Mouse (Mus musculus): ENCODE data around the gene Tmem91. TPM values are rescaled to one million over a fixed set of nuclear protein-coding genes. Genes with fewer than 3 reads are reported as not detected.
A peak's percentile ranks its signal among the peaks of the same experiment; 100 is the strongest.

Gene Tmem91
- polyA plus RNA-seq, 1 experiment, result 27.4 TPM

GRCm38 (mm10) chr7:25647574-25648123 is 27.3 kb downstream of the Tmem91 start:
- Histone ChIP-seq H3K27ac (ENCODE audit: insufficient read depth, low read length) (no peak overlapping the region), H3K4me1 (ENCODE audit: control insufficient read depth, insufficient read depth, low read length) (peaks cover 30% of the 10 kb centered on the region), H3K27me3 (ENCODE audit: control insufficient read depth, insufficient read depth, low read length) (no peaks in the 10 kb centered on the region), H3K4me3 (replicated peaks; ENCODE audit: insufficient read depth, low read depth, low read length) (no peak overlapping the region)
- no peak for DNase-seq
- TF ChIP-seq POLR2A (IDR thresholded peaks at IDR 0.05; ENCODE audit: borderline replicate concordance, insufficient read depth, low read length), result no peak
- TF ChIP-seq CTCF (IDR thresholded peaks at IDR 0.05; ENCODE audit: borderline replicate concordance, insufficient read depth, low read depth, low read length), result 0 out of 2 replicates have a peak, but pooled peaks have one; percentile 3
- WGBS, result 77% methylated on average over 5 of the region's 5 CpGs

GRCm38 (mm10) chr7:25645074-25645473 is 29.9 kb downstream of the Tmem91 start:
- WGBS, result 12% methylated on average over 14 of the region's 14 CpGs
- H3K27me3 ChIP-seq (ENCODE audit: control insufficient read depth, insufficient read depth, low read length), result no peaks in the 10 kb centered on the region
- H3K4me3 ChIP-seq (replicated peaks; ENCODE audit: insufficient read depth, low read depth, low read length), result no peak overlapping the region
- peak in 1 of 2 experiments; percentile 33 for DNase-seq
- no peak for TF ChIP-seq CTCF (IDR thresholded peaks at IDR 0.05; ENCODE audit: borderline replicate concordance, insufficient read depth, low read depth, low read length)
- no peak for TF ChIP-seq POLR2A (IDR thresholded peaks at IDR 0.05; ENCODE audit: borderline replicate concordance, insufficient read depth, low read length)
- H3K4me1 ChIP-seq (ENCODE audit: control insufficient read depth, insufficient read depth, low read length), result peaks cover 30% of the 10 kb centered on the region
- H3K27ac ChIP-seq (ENCODE audit: insufficient read depth, low read length), result no peak overlapping the region

GRCm38 (mm10) chr7:25644631-25645030 is 30.3 kb downstream of the Tmem91 start:
- Histone ChIP-seq H3K4me1 (ENCODE audit: control insufficient read depth, insufficient read depth, low read length) (peaks cover 35% of the 10 kb centered on the region), H3K4me3 (replicated peaks; ENCODE audit: insufficient read depth, low read depth, low read length) (no peak overlapping the region), H3K27me3 (ENCODE audit: control insufficient read depth, insufficient read depth, low read length) (no peaks in the 10 kb centered on the region), H3K27ac (ENCODE audit: insufficient read depth, low read length) (no peak overlapping the region)
- DNase-seq, result no peak
- WGBS, result 53% methylated on average over 4 of the region's 4 CpGs
- TF ChIP-seq CTCF (IDR thresholded peaks at IDR 0.05; ENCODE audit: borderline replicate concordance, insufficient read depth, low read depth, low read length) (no peak), POLR2A (IDR thresholded peaks at IDR 0.05; ENCODE audit: borderline replicate concordance, insufficient read depth, low read length) (no peak)

- no peak for DNase-seq
- no peak overlapping the region for H3K4me3 ChIP-seq (replicated peaks; ENCODE audit: insufficient read depth, low read depth, low read length)
- peaks cover 40% of the 10 kb centered on the region for H3K4me1 ChIP-seq (ENCODE audit: control insufficient read depth, insufficient read depth, low read length)
- H3K27me3 ChIP-seq (ENCODE audit: control insufficient read depth, insufficient read depth, low read length), result no peaks in the 10 kb centered on the region
- no peak overlapping the region for H3K27ac ChIP-seq (ENCODE audit: insufficient read depth, low read length)
- WGBS, result 49% methylated on average over 10 of the region's 10 CpGs
- TF ChIP-seq CTCF (IDR thresholded peaks at IDR 0.05; ENCODE audit: borderline replicate concordance, insufficient read depth, low read depth, low read length) (no peak), POLR2A (IDR thresholded peaks at IDR 0.05; ENCODE audit: borderline replicate concordance, insufficient read depth, low read length) (no peak)
These were observed 30.8 kb downstream of the Tmem91 start for GRCm38 (mm10) chr7:25644136-25644535.

GRCm38 (mm10) chr7:25639754-25640153 is 35.2 kb downstream of the Tmem91 start:
- WGBS, result 12% methylated on average over 4 of the region's 4 CpGs
- Histone ChIP-seq H3K27me3 (ENCODE audit: control insufficient read depth, insufficient read depth, low read length) (no peaks in the 10 kb centered on the region), H3K4me1 (ENCODE audit: control insufficient read depth, insufficient read depth, low read length) (peaks cover 45% of the 10 kb centered on the region), H3K4me3 (replicated peaks; ENCODE audit: insufficient read depth, low read depth, low read length) (no peak overlapping the region), H3K27ac (ENCODE audit: insufficient read depth, low read length) (peak overlapping the region; percentile 2; the same call in 1 of the 2 replicates)
- DNase-seq, result peak; percentile 64 to 85
- TF ChIP-seq CTCF (IDR thresholded peaks at IDR 0.05; ENCODE audit: borderline replicate concordance, insufficient read depth, low read depth, low read length), result no peak
- no peak for TF ChIP-seq POLR2A (IDR thresholded peaks at IDR 0.05; ENCODE audit: borderline replicate concordance, insufficient read depth, low read length)

GRCm38 (mm10) chr7:25637099-25637498 is 37.9 kb downstream of the Tmem91 start:
- TF ChIP-seq POLR2A (IDR thresholded peaks at IDR 0.05; ENCODE audit: borderline replicate concordance, insufficient read depth, low read length), result no peak
- no peak for TF ChIP-seq CTCF (IDR thresholded peaks at IDR 0.05; ENCODE audit: borderline replicate concordance, insufficient read depth, low read depth, low read length)
- no peak for DNase-seq
- Histone ChIP-seq H3K4me3 (replicated peaks; ENCODE audit: insufficient read depth, low read depth, low read length) (no peak overlapping the region), H3K27me3 (ENCODE audit: control insufficient read depth, insufficient read depth, low read length) (no peaks in the 10 kb centered on the region), H3K4me1 (ENCODE audit: control insufficient read depth, insufficient read depth, low read length) (peaks cover 36% of the 10 kb centered on the region), H3K27ac (ENCODE audit: insufficient read depth, low read length) (no peak overlapping the region)
- 79% methylated on average over 5 of the region's 5 CpGs for WGBS

GRCm38 (mm10) chr7:25636373-25636772 is 38.6 kb downstream of the Tmem91 start:
- H3K4me3 ChIP-seq (replicated peaks; ENCODE audit: insufficient read depth, low read depth, low read length), result no peak overlapping the region
- H3K4me1 ChIP-seq (ENCODE audit: control insufficient read depth, insufficient read depth, low read length), result peaks cover 36% of the 10 kb centered on the region
- WGBS, result 23% methylated on average over 3 of the region's 3 CpGs
- no peak overlapping the region for H3K27ac ChIP-seq (ENCODE audit: insufficient read depth, low read length)
- no peak for TF ChIP-seq CTCF (IDR thresholded peaks at IDR 0.05; ENCODE audit: borderline replicate concordance, insufficient read depth, low read depth, low read length)
- no peak for TF ChIP-seq POLR2A (IDR thresholded peaks at IDR 0.05; ENCODE audit: borderline replicate concordance, insufficient read depth, low read length)
- DNase-seq, result no peak
- no peaks in the 10 kb centered on the region for H3K27me3 ChIP-seq (ENCODE audit: control insufficient read depth, insufficient read depth, low read length)

GRCm38 (mm10) chr7:25632679-25633078 is 42.3 kb downstream of the Tmem91 start:
- DNase-seq, result no peak
- TF ChIP-seq POLR2A (IDR thresholded peaks at IDR 0.05; ENCODE audit: borderline replicate concordance, insufficient read depth, low read length) (no peak), CTCF (IDR thresholded peaks at IDR 0.05; ENCODE audit: borderline replicate concordance, insufficient read depth, low read depth, low read length) (no peak)
- H3K27me3 ChIP-seq (ENCODE audit: control insufficient read depth, insufficient read depth, low read length), result no peaks in the 10 kb centered on the region
- no peak overlapping the region for H3K4me3 ChIP-seq (replicated peaks; ENCODE audit: insufficient read depth, low read depth, low read length)
- peaks cover 17% of the 10 kb centered on the region for H3K4me1 ChIP-seq (ENCODE audit: control insufficient read depth, insufficient read depth, low read length)
- WGBS, result 77% methylated on average over 5 of the region's 5 CpGs
- H3K27ac ChIP-seq (ENCODE audit: insufficient read depth, low read length), result no peak overlapping the region
